Mouse (Mus musculus): ENCODE results near the gene Slc9a5. TPM values are rescaled to one million over a fixed set of nuclear protein-coding genes. Genes with fewer than 3 reads are reported as not detected.

The Slc9a5 gene
- total RNA-seq, 2 experiments from 2014 or later, result 4.0 to 4.2 TPM

- DNase-seq (ENCODE audit: low spot score in 2 of 2), result no peak
These were observed 55.9 kb downstream of the Slc9a5 start for GRCm38 (mm10) chr8:105404496-105404895.

- DNase-seq (ENCODE audit: low spot score in 2 of 2), result no peak
These were observed 57.8 kb downstream of the Slc9a5 start for GRCm38 (mm10) chr8:105406416-105406815.

- DNase-seq (ENCODE audit: low spot score in 2 of 2), result no peak
These were observed 59.7 kb downstream of the Slc9a5 start for GRCm38 (mm10) chr8:105408331-105408730.

DNA sequence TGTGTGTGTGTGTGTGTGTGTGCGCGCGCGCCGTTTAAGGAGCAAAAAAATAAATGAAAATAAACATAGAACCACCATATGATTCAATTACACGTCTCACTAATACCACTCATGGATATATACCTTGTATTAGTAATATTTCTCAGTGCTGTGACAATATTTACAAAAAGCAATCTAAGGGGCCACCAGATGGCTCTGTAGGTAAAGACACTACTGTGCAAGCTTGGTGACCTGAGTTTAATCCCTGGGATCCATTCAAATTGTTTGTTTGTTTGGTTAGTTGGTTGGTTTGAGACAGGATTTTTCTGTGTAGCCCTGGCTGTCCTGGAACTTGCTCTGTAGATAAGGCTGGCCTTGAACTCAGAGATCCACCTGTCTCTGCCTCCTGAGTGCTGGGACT is 61.3 kb downstream of the Slc9a5 start:
- DNase-seq (ENCODE audit: low spot score in 2 of 2), result no peak

DNA sequence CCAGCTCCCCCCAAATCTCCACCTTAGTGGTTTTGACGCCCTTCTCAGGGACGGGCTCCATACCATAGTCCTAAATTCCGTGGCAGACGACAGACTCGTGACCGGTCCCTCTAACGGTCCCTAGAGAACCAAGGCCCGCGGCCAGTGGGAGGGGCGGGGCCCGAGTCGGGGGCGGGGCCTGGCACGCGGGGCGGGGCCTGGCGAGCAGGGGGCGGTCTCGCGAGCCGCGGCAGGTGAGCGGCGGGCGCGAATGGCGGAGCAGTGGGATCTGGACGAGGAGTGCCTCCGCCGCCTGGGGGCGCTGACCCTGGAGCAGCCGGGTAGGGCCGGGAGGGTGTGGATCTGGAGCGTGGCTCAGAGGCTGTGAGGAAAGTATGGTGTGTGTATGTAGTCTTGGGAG is 64.7 kb downstream of the Slc9a5 start, which contains the start of the genes Kctd19 and Lrrc36:
Gene Kctd19, minus strand, starts transcription at position 112 of the 400 bp plus-strand sequence.
Gene Lrrc36, plus strand, starts transcription at position 181 of the 400 bp plus-strand sequence.
- DNase-seq (ENCODE audit: low spot score in 2 of 2), result peak; percentile 24 to 48

- DNase-seq (ENCODE audit: low spot score in 2 of 2), result no peak
These were observed 70.3 kb downstream of the Slc9a5 start for GRCm38 (mm10) chr8:105418992-105419391.

Small RNAs within 50 kb of the gene (microRNA-seq; reads per million reads assigned to microRNA genes)
- gene Gm27320 (not detected), gene Mir328 (258 reads per million, percentile 60 among the genes with 10 or more reads in this experiment)

Other genes starting within 250 kb of the Slc9a5 start
- not detected for gene Ces4a, start 217.0 kb upstream of the Slc9a5 start, total RNA-seq (2021)
- 10 to 100 TPM; 48.5 to 55.6 TPM for gene Cbfb, start 178.2 kb upstream of the Slc9a5 start, total RNA-seq (2021)
- 10 to 100 TPM; 16.2 to 16.5 TPM for gene D230025D16Rik, start 123.7 kb upstream of the Slc9a5 start, total RNA-seq (2021)
- gene B3gnt9, start 93.7 kb upstream of the Slc9a5 start, total RNA-seq (2021), result 10 to 100 TPM; 14.9 to 15.3 TPM
- gene Tradd, start 84.2 kb upstream of the Slc9a5 start, total RNA-seq (2021), result 10 to 100 TPM in 1 of 2 experiments, 1 to 10 TPM in 1; 6.6 to 10.2 TPM
- 1 to 10 TPM; 2.2 to 2.7 TPM for gene Fbxl8, start 84.2 kb upstream of the Slc9a5 start, total RNA-seq (2021)
- under 1 TPM; 0.21 to 0.29 TPM for gene Hsf4, start 79.0 kb upstream of the Slc9a5 start, total RNA-seq (2021)
- gene Nol3, start 72.7 kb upstream of the Slc9a5 start, total RNA-seq (2021), result 10 to 100 TPM; 26.5 to 27.1 TPM
- gene 4931428F04Rik, start 59.0 kb upstream of the Slc9a5 start, total RNA-seq (2021), result 1 to 10 TPM; 3.8 to 6.3 TPM
- 1 to 10 TPM; 8.1 to 8.7 TPM for gene Exoc3l, start 52.7 kb upstream of the Slc9a5 start, total RNA-seq (2021)
- 10 to 100 TPM; 27.4 to 31.1 TPM for gene E2f4, start 51.2 kb upstream of the Slc9a5 start, total RNA-seq (2021)
- 1 to 10 TPM; 1.0 to 1.1 TPM for gene Elmo3, start 43.2 kb upstream of the Slc9a5 start, total RNA-seq (2021)
- 1 to 10 TPM; 3.6 to 4.1 TPM for gene Lrrc29, start 22.6 kb upstream of the Slc9a5 start, total RNA-seq (2021)
- 10 to 100 TPM; 28.7 to 29.5 TPM for gene Tmem208, start 22.5 kb upstream of the Slc9a5 start, total RNA-seq (2021)
- gene Fhod1, start 890 bp upstream of the Slc9a5 start, total RNA-seq (2021), result 10 to 100 TPM; 12.4 to 14.2 TPM
- under 1 TPM; 0.17 to 0.26 TPM for gene Plekhg4, start 24.4 kb downstream of the Slc9a5 start, total RNA-seq (2021)
- gene Kctd19, start 64.7 kb downstream of the Slc9a5 start, total RNA-seq (2021), result not detected
- gene Lrrc36, start 64.7 kb downstream of the Slc9a5 start, total RNA-seq (2021), result 1 to 10 TPM; 1.6 to 1.7 TPM
- gene Tppp3, start 122.7 kb downstream of the Slc9a5 start, total RNA-seq (2021), result 100 to 1,000 TPM; 527 to 572 TPM
- gene Zdhhc1, start 148.1 kb downstream of the Slc9a5 start, total RNA-seq (2021), result 10 to 100 TPM; 21.0 to 21.6 TPM
- gene Hsd11b2, start 169.9 kb downstream of the Slc9a5 start, total RNA-seq (2021), result 10 to 100 TPM; 13.3 to 14.8 TPM
- 10 to 100 TPM; 71.8 to 71.9 TPM for gene Atp6v0d1, start 217.2 kb downstream of the Slc9a5 start, total RNA-seq (2021)

Data from gastrocnemius, postnatal 4 days (tissue).